Mouse (Mus musculus) liver, postnatal 0 days (tissue): ENCODE measurements around the gene Tfe3. TPM values are rescaled to one million over a fixed set of nuclear protein-coding genes. Genes with fewer than 3 reads are reported as not detected.
A peak's percentile ranks its signal among the peaks of the same experiment; 100 is the strongest.
"Not testable (repeated sequence)": the region's sequence is repeated elsewhere in the genome, so short reads cannot be mapped to it uniquely, and the experiment has no call there.

Experiments used
- ATAC-seq: fragments of 200-750 bp; cut with Nextera tagmentation; 2 replicates; pipeline ENCODE4 v1.8.0; 2017; ENCODE audit warnings: mild to moderate bottlenecking, moderate library complexity
- DNase-seq: peaks from one replicate; pipeline ENCODE4 v3.0.0-alpha.2; 2016
- H3K27ac ChIP-seq: fragments of 300-500 bp; sonication (generic); 2 replicates; pipeline ENCODE4 v1.5.1; 2014; ENCODE audit warnings: antibody characterized with exemption, moderate library complexity, mild to moderate bottlenecking, low read depth
- H3K27me3 ChIP-seq: fragments of 300-500 bp; sonication (generic); 2 replicates; pipeline ENCODE4 v1.6.1; 2014; ENCODE audit warnings: low read length, control low read depth, mixed read lengths; ENCODE audit not compliant: insufficient read depth
- H3K36me3 ChIP-seq: fragments of 300-500 bp; sonication (generic); replicated peaks from 2 replicates; pipeline ENCODE4 v1.6.1; 2014; ENCODE audit warnings: mild to moderate bottlenecking, control low read depth, low read length, moderate library complexity, mixed read lengths; ENCODE audit not compliant: insufficient read depth
- H3K4me1 ChIP-seq: fragments of 300-500 bp; sonication (generic); 2 replicates; pipeline ENCODE4 v1.6.1; 2014; ENCODE audit warnings: antibody characterized with exemption, mild to moderate bottlenecking, control low read depth; ENCODE audit not compliant: insufficient read depth
- H3K4me2 ChIP-seq: fragments of 300-500 bp; sonication (generic); 2 replicates; pipeline ENCODE4 v1.6.1; 2014; ENCODE audit warnings: low read depth, mild to moderate bottlenecking, low read length, moderate library complexity, mixed read lengths
- H3K4me3 ChIP-seq: fragments of 300-500 bp; sonication (generic); 2 replicates; pipeline ENCODE4 v1.5.1; 2014; ENCODE audit warnings: low read depth, low read length
- H3K9ac ChIP-seq: fragments of 300-500 bp; sonication (generic); replicated peaks from 2 replicates; pipeline ENCODE4 v1.6.1; 2014; ENCODE audit warnings: mild to moderate bottlenecking, moderate library complexity
- H3K9me3 ChIP-seq: fragments of 300-500 bp; sonication (generic); 2 replicates; pipeline ENCODE4 v1.6.1; 2016; ENCODE audit warnings: mild to moderate bottlenecking, control low read depth, low read length, mixed read lengths
- CTCF ChIP-seq: sonication (generic); IDR thresholded peaks from 2 replicates; pipeline ENCODE4 v1.5.1; 2016; ENCODE audit warnings: antibody characterized with exemption, low read depth
- EP300 ChIP-seq: IDR thresholded peaks from 2 replicates; pipeline ENCODE4 v1.6.1; 2016; ENCODE audit warnings: antibody characterized with exemption, low read depth, mild to moderate bottlenecking
- WGBS: fragments of 180-500 bp; shearing (Covaris S2); extraction: QIAGEN DNeasy Blood & Tissue Kit; methylation state at CpG from one replicate; pipeline ENCODE4 v1.1.7; 2014; ENCODE audit not compliant: insufficient replicate concordance; 5-methylcytosine and 5-hydroxymethylcytosine counted together
- polyA plus RNA-seq: library from polyadenylated mRNA; unstranded; fragments of >200 nt; fragmentation: Nextera tagmentation; extraction: Ambion mirVana; gene quantifications from 2 replicates; pipeline ENCODE4 v1.2.1, GENCODE M21; 2015

The Tfe3 gene
- polyA plus RNA-seq, 1 experiment from 2014 or later = 10.3 TPM

GRCm38 (mm10) chrX:7745429-7745828, 16.9 kb upstream of the Tfe3 start:
- Histone ChIP-seq H3K4me3 (no peak overlapping the region), H3K4me1 (no peaks in the 10 kb centered on the region), H3K27me3 (no peaks in the 10 kb centered on the region; the same call in 1 of the 2 replicates), H3K27ac (no peak overlapping the region), H3K36me3 (no peaks in the 10 kb centered on the region), H3K9ac (no peak overlapping the region), H3K9me3 (no peaks in the 10 kb centered on the region), H3K4me2 (no peak overlapping the region)
- no peak for ATAC-seq
- 93% methylated on average over 8 of the region's 8 CpGs for WGBS
- TF ChIP-seq CTCF (no peak), EP300 (no peak)
- DNase-seq = no peak

- ATAC-seq (no peak), DNase-seq (peak; percentile 44)
- H3K4me1 ChIP-seq = no peaks in the 10 kb centered on the region
- H3K36me3 ChIP-seq = no peaks in the 10 kb centered on the region
- no peaks in the 10 kb centered on the region; the same call in 1 of the 2 replicates for H3K27me3 ChIP-seq
- peak within 1 kb of the TSS; percentile 50 for H3K9ac ChIP-seq
- no peak within 1 kb of the TSS for H3K27ac ChIP-seq
- peak within 1 kb of the TSS; percentile 83 for H3K4me2 ChIP-seq
- TF ChIP-seq EP300 (no peak), CTCF (no peak)
- H3K9me3 ChIP-seq = no peaks in the 10 kb centered on the region
- WGBS = 11% methylated on average over 36 of the region's 56 CpGs
- H3K4me3 ChIP-seq = peak within 1 kb of the TSS; percentile 57
Measured at GRCm38 (mm10) chrX:7750432-7751116, 11.8 kb upstream of the Tfe3 start, which contains the start of gene Ccdc120. Gene Ccdc120 (minus strand): TSS chrX:7750905.

- H3K9me3 ChIP-seq, H3K27me3 ChIP-seq, H3K4me3 ChIP-seq, H3K9ac ChIP-seq, H3K4me2 ChIP-seq, H3K4me1 ChIP-seq, H3K36me3 ChIP-seq, H3K27ac ChIP-seq, DNase-seq: not testable (repeated sequence)
- TF ChIP-seq CTCF = peak; percentile 57
- ATAC-seq = peak; percentile 50; the same call in 1 of the 2 replicates
- WGBS = 20% methylated on average over 3 of the region's 3 CpGs
Measured at GRCm38 (mm10) chrX:7753627-7754026, 8.7 kb upstream of the Tfe3 start.

DNA sequence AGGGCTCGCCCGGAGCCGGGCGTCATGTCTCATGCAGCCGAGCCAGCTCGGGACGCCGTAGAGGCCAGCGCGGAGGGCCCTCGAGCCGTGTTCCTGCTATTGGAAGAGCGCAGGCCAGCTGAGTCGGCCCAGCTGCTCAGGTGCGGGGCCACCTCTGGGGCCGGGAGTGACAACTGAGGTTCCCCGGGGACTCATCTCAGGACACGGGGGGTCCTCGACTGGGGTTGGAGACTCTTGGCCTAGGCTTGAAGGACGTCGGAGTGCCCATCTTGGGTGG, 499 bp downstream of the Tfe3 start:
- Histone ChIP-seq H3K4me1 (peaks cover 14% of the 10 kb centered on the region; the same call in 1 of the 2 replicates), H3K4me2 (peak overlapping the region; percentile 64), H3K9ac (peak overlapping the region; percentile 72), H3K27ac (peak overlapping the region; percentile 66), H3K4me3 (peak overlapping the region; percentile 62), H3K27me3 (no peaks in the 10 kb centered on the region), H3K9me3 (no peaks in the 10 kb centered on the region), H3K36me3 (peaks cover 9% of the 10 kb centered on the region; the same call in 1 of the 2 replicates)
- no peak for TF ChIP-seq CTCF
- DNase-seq (no peak), ATAC-seq (no peak; the same call in 1 of the 2 replicates)
- 15% methylated on average over 21 of the region's 21 CpGs for WGBS

DNA sequence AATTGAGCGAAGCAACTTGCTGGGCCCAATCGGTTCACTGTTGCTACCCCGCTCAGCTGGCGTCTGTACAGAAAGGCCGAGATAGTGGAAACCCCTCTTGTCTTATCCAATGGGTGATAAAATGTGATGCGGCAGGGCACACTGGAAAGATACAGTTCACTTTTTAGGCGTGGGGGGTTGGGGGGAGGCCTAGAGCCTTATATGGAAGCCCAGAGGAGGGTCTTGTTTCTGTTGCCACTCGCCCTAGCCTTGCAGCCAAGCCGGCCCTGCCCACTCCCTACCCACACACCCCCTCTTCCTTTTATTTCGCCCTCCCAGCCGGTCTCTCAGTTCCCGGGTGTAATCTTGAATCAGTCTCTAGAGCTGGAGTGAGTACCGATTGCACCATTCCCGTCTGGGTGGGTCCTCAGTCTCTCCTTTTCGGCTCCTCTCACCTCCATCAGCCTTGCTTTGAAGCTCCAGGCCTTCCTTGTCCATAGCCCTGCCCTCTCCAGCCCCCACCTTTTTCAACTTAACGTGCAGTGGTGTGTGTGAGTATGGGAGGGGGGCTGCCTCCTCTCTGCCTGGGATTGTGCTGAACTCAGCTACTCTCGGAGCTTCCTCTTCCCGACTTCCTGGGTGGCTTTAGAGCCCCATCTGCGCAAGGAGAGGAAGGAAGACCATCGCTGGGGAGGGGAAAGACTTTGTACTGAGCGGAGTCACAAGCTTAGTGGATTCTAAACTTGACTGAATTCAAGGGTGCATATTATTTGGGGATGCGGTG, 1.5 kb downstream of the Tfe3 start:
- Histone ChIP-seq H3K4me1 (peaks cover 14% of the 10 kb centered on the region; the same call in 1 of the 2 replicates), H3K27me3 (no peaks in the 10 kb centered on the region), H3K36me3 (peaks cover 14% of the 10 kb centered on the region), H3K4me3 (peak overlapping the region; percentile 62), H3K9me3 (no peaks in the 10 kb centered on the region), H3K27ac (peak overlapping the region; percentile 66), H3K9ac (peak overlapping the region; percentile 72), H3K4me2 (peak overlapping the region; percentile 64)
- TF ChIP-seq CTCF (no peak), EP300 (no peak)
- 15% methylated on average over 21 of the region's 22 CpGs for WGBS
- DNase-seq (peak; percentile 24), ATAC-seq (no peak)

DNA sequence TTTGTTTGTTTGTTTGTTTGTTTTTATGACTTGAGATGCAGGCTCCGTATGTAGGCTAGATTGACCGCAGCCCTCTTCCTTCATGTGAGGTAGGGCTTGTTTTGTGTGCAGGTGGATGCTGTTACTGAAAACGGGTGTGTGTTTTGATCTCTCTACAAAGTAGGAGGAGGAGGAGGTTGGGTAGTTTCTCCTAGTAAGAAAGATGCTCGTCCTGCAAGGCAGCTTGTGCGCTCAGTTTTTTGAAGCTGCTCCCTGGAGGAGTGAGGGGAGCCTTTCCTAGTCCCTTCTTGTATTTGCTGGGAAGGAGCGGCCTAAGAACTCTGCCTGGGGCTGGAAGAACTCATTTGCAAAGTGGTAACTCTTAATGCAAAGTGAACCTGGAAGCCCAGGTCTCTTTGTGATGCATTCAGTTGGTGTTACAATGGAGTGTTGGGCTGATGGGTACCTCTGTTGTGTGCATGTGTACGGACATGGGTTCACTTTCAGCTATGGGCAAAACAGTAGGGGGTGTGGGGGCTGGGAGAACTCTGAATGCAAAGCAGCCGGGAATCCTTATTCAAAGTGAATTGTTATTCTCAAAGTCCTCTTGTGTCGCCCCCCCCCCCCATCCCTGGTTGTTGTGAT, 2.4 kb downstream of the Tfe3 start:
- Histone ChIP-seq H3K9me3 (no peaks in the 10 kb centered on the region), H3K27ac (peak overlapping the region; percentile 39; the same call in 1 of the 2 replicates), H3K4me3 (peak overlapping the region; percentile 62), H3K4me2 (peak overlapping the region; percentile 64), H3K27me3 (no peaks in the 10 kb centered on the region), H3K36me3 (peaks cover 18% of the 10 kb centered on the region), H3K4me1 (peaks cover 14% of the 10 kb centered on the region; the same call in 1 of the 2 replicates), H3K9ac (no peak overlapping the region)
- DNase-seq = no peak
- 39% methylated on average over 9 of the region's 9 CpGs for WGBS
- ATAC-seq = no peak
- TF ChIP-seq EP300 (no peak), CTCF (no peak)
